Mouse (Mus musculus) bone marrow, adult 2 months (tissue): ENCODE data around the gene Ccr10.

Experiments
- CTCF ChIP-seq: fragments of 200-500 bp; IDR thresholded peaks from 2 replicates; pipeline ENCODE4 v1.5.1; 2011; ENCODE audit warnings: low read length, control low read depth; ENCODE audit not compliant: control insufficient read depth, insufficient read depth
- POLR2A ChIP-seq: fragments of 200-500 bp; IDR thresholded peaks from 2 replicates; pipeline ENCODE4 v1.6.1; 2011; ENCODE audit warnings: low read depth, mild to moderate bottlenecking, control low read depth, low read length, borderline replicate concordance; ENCODE audit not compliant: control insufficient read depth

- TF ChIP-seq POLR2A (no peak), CTCF (no peak)
These were observed 4.1 kb upstream of the Ccr10 start for GRCm38 (mm10) chr11:101179306-101179705.
